Mouse (Mus musculus) liver (tissue): Measurements from ENCODE around the gene Cers6.
A peak's percentile ranks its signal among the peaks of the same experiment; 100 is the strongest.

Experiments
- DNase-seq: peaks from one replicate; pipeline ENCODE4 v3.0.0-alpha.2; 2020; ENCODE audit warnings: mixed read lengths

The Cers6 gene

DNA sequence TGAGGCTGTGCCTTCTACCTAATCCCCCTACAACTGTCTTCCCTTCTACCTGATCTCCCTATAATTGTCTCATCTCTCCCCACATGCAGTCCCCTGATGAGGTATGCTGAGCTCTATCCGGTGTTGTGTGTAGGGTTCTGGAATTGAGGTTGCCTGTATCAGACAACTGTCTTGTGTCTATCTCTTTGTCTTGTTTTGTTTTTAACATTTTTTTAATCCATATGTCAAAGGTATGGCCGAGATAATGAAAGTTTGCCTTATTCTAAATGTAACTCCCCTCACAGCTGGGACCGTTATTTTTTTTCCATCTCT is 221.9 kb downstream of the Cers6 start:
- no peak for DNase-seq

GRCm38 (mm10) chr2:69084416-69084815 is 223.2 kb downstream of the Cers6 start:
- DNase-seq: no peak

DNA sequence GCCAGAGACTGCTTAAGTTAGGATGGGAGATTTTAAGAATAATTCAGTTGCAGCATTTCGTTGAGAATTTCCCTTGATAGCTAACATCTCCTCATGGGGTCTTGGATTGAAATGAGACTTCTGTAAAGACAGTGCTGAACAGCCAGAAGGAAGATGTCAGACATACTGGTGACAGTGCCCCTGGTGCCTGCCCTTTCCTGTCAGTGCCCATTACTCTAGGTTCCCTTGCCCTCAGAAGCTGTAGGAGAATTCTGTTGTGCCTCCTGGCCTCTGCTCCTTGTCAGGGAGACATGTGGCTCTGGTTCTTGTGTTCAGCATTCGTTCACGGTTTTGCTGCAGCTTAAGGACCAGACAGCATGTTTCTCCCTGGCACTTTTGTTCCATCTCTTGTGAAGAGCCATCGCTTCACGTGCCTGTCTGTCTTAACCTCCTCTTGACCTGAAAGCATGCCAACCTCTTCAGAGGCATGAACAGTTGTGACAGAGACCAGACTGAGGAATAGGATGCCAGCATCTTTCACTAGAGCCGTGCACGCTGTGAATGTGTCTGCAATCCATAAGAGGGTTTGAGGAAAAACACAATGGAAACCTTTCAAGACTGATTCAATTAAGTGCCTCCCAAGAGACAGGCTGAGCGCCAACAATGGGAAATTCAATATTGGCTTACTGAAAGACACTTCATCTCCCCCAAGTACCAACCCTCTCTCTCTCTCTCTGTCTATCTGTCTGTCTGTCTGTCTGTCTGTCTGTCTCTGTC is 225.4 kb downstream of the Cers6 start:
- DNase-seq: no peak

DNA sequence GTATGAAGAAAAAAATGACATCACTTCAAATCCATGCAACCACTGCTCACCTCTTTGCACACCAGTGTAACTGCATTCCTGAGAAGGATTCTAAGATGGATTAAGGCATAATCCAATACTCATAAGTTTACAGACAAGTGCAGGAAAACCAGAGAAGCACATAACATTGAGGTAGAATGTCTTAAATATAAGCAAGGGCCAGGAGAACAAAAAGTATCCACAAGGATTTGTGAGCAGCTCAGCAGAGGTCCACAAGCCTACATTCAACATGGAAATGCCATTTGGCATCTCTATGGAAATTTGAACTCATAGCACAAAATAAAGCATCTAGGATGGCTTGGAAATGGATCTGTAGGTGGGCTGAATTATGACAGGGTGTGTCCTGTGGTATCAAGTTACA is 234.6 kb downstream of the Cers6 start:
- no peak for DNase-seq

- no peak for DNase-seq
Measured at GRCm38 (mm10) chr2:69096821-69097220, 235.6 kb downstream of the Cers6 start.

DNA sequence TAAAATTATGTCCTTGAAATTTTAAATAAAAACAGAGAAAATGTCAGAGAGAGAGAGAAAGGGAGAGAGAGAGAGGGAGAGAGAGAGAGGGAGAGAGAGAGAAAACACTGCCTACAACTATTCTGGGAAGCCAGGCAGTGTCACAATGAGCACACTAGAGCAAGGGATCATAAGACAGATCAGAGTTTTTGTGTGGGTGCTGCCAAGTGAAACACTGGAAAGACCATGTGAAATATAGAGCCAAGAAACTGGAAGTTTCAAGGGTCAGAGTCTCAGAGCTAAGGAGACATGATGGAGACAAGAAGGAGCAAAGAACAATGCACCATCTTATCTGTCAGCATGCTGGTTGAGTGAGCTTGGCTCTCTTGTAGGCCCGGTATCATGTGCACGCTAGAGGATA is 236.3 kb downstream of the Cers6 start:
- no peak for DNase-seq

- DNase-seq: no peak
Measured at GRCm38 (mm10) chr2:69098701-69099100, 237.5 kb downstream of the Cers6 start.

- DNase-seq: no peak
Measured at GRCm38 (mm10) chr2:69099147-69099546, 237.9 kb downstream of the Cers6 start.

GRCm38 (mm10) chr2:69100706-69101105 is 239.5 kb downstream of the Cers6 start:
- DNase-seq: peak; percentile 7

DNA sequence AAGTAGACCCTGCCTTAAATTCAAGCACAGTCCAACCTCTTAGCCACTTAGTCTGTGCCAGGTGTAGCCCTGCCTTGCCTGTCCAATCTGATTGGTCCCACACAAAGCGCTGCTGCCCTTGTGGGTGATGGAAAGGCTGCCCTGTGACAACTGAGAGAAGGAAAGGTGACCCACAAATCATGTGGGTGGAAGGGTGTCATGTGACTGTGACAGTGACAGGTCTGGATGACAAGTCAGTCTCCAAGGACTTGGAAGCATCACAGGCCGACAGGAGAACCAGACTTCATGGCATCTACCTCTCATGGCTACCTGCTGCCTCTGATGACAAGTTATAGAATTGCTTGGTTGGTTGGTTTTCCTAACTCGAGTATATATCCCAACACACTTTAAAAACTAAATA is 242.3 kb downstream of the Cers6 start:
- DNase-seq: no peak

DNA sequence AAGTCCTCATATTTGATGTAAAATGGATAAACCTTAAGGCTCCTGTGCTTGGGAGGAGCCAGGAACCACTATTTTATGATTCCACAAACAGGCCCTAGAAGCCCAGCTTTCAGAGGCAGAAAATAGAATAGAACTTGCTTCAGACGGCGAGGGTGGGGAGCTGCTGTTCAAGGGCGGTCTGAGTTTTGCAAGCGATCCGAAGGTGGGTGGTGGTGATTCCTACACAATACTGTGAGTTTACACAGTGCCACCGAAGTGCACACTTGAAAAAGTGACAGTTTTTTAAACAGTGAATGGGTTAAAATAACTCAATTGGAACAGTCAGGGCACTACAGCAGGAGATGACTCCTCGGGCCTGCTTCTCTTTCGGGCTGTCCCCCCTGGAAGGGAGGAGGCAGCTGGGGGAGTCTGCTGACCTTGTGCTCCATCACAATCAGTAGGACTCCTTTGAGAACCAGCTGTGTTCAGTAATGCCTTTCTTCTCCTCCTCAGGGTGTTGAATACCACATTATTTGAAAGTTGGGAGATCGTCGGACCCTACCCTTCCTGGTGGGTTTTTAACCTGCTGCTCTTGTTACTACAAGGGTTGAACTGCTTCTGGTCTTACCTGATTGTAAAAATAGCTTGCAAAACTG is 243.4 kb downstream of the Cers6 start:
- DNase-seq: no peak

- DNase-seq: no peak
Measured at GRCm38 (mm10) chr2:69109246-69109645, 248.0 kb downstream of the Cers6 start.

DNA sequence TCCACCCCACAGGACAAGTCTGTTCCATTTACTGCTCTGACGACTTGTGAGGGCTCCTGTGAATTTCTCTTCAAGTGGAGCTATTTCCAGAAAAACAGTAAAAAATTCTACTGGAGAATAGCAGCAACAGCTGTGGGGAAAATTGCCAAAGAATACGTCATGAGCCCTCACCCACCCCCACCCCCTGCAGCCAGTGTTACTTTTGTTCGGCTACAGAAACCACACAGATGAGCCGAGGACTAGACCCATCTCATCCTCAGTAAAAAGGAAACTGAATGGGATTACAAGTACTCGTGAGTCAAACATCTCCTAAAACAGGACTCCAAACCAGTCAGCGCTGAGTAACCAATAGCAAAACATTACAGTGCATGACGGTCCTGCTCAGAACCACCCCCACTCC is 248.5 kb downstream of the Cers6 start:
- no peak for DNase-seq

- no peak for DNase-seq
Measured at GRCm38 (mm10) chr2:69112609-69113008, 251.4 kb downstream of the Cers6 start.

GRCm38 (mm10) chr2:69113829-69114547 is 252.7 kb downstream of the Cers6 start:
- DNase-seq: no peak

- DNase-seq: no peak
Measured at GRCm38 (mm10) chr2:69115921-69116320, 254.7 kb downstream of the Cers6 start.

GRCm38 (mm10) chr2:69116767-69117166 is 255.5 kb downstream of the Cers6 start:
- no peak for DNase-seq

DNA sequence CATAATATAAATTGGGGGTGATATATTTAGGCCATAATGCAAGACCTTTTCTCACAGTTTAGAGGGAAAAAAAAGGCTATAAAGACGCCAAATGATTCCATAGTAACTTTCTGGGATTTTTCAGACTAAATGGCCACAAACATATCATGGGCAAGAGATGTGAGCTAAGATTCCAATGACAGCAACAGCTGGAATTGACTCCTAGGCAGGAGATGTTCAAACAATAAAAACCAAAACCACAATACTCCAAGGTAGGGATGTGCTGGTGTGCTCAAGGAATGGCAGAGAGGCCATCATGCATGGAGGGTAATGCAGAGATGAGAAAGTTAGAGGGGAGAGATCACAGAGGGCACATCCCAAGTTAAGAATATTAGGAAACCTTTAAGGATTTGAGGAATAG is 257.8 kb downstream of the Cers6 start:
- no peak for DNase-seq

- no peak for DNase-seq
Measured at GRCm38 (mm10) chr2:69119718-69120117, 258.5 kb downstream of the Cers6 start.

GRCm38 (mm10) chr2:69121681-69122080 is 260.4 kb downstream of the Cers6 start:
- DNase-seq: no peak

DNA sequence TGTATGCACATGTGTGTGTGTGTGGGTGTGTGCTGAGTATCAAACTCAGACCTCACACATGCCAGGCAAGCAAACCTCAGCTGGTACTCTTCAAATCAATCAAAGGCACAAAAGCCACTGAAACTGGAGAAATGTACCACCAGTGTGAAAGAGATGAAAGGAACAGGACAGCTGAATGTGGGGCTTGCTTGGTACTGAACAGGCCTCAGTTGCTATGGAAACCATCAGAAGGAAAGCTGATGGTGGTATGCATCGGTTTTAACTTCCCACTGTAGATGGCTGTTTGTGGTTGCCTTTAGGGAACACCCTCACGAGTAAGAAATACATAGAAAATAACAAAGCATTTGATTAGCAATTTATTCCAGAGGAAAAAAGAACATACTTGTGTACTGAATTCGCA is 264.2 kb downstream of the Cers6 start:
- no peak for DNase-seq

DNA sequence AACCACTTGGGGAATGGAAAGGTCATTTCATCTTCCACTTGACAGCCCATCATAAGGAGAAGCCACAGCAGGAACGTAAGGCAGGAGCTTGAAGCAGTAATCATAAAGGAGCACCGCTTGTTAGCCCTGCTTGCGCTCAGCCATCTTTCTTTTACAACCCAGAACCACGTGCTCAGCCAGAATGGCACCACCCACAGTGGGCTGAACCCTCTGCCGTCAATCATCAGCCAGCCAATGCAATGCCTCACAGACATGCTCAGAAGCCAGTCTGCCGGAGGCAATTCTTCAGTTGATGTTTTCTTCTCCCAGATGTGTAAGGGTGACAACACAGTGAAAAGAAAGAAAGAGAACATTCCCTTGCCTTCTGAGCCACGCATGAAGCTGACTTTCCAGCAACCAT is 267.1 kb downstream of the Cers6 start:
- no peak for DNase-seq

GRCm38 (mm10) chr2:69128921-69129395 is 267.7 kb downstream of the Cers6 start:
- no peak for DNase-seq
